Mouse (Mus musculus): ENCODE results near the gene Arl15.

- TF ChIP-seq CTCF (IDR thresholded peaks at IDR 0.05; ENCODE audit: low read depth) (no peak), EP300 (optimal IDR thresholded peaks at IDR 0.05) (no peak)
Observed at GRCm38 (mm10) chr13:113903255-113903654, 109.0 kb downstream of the Arl15 start.
